In genomic region chr7:83810141-83811100, GRCm38 (mm10) we compare ENCODE assay signal across 9 mouse cellular contexts. TPM values are rescaled to one million over a fixed set of nuclear protein-coding genes. Genes with fewer than 3 reads are reported as not detected.
A peak's percentile ranks its signal among the peaks of the same experiment; 100 is the strongest.
DNase-seq lines count a peak whose midpoint lies in the region; ATAC-seq lines count a peak whose summit lies in the region.
"Had no signal": no experiment of that assay in that cellular context is flagged by ENCODE, and none has a peak within 500 bp of the region (broad histone marks: within the 10 kb centered on the region; RNA-seq: fewer than 3 reads in every experiment).

No protein-coding gene starts in this region.

- peak; percentile 56 for DNase-seq in cerebellum, adult 11-12 months
- no peak for DNase-seq in cerebellum, adult 11 months
- DNase-seq in cerebellum, postnatal 10 days = peak; percentile 43 to 52
- peak; percentile 54 to 83 for DNase-seq in kidney, postnatal 25 days
- peak; percentile 72 to 89 for DNase-seq in lung, postnatal 4 days
- DNase-seq in spleen, adult 18-20 months = no peak
- DNase-seq in spleen, adult 12 weeks (ENCODE audit: low spot score) = no peak

- H3K9ac ChIP-seq in heart, embryonic 13.5 days = 0 out of 2 replicates have a peak overlapping the region, but pooled peaks have one; percentile 16

- H3K4me1 ChIP-seq in heart, embryonic 13.5 days = peaks cover 67% of the 10 kb centered on the region

- H3K36me3 ChIP-seq in heart, embryonic 13.5 days = no peaks in the 10 kb centered on the region

- 21% methylated on average over 15 of the region's 15 CpGs for WGBS in heart, embryonic 13.5 days

- no peak for ATAC-seq in heart, embryonic 13.5 days (ENCODE audit: extremely low read depth, insufficient number of reproducible peaks, low FRiP score, low TSS enrichment)

- H3K9me3 ChIP-seq in heart, embryonic 13.5 days = no peaks in the 10 kb centered on the region

- H3K27me3 ChIP-seq in heart, embryonic 13.5 days (replicated peaks) = no peaks in the 10 kb centered on the region

- H3K4me2 ChIP-seq in heart, embryonic 13.5 days = peak overlapping the region; percentile 48

- peak overlapping the region; percentile 69 for H3K27ac ChIP-seq in heart, embryonic 13.5 days (replicated peaks)

- H3K4me3 ChIP-seq in heart, embryonic 13.5 days = no peak overlapping the region

RNA-seq across cellular contexts. Expression of gene Cfap161, which starts 15.7 kb away (rescaled TPM):
- polyA plus RNA-seq in heart, embryonic 13.5 days (2015; fragmentation: Nextera tagmentation; extraction: Ambion mirVana) = 4.0 and 4.4 TPM in 2 replicates
- polyA plus RNA-seq: C2C12 had no signal

Comparison
In these comparisons a context has a peak if more than half of its experiments do, and no peak if none do; other contexts are left out.
1. DNase-seq: peak in cerebellum, adult 11-12 months (single experiment), cerebellum, postnatal 10 days (2 of 2), kidney, postnatal 25 days (2 of 2) and lung, postnatal 4 days (2 of 2); none in cerebellum, adult 11 months (single experiment), spleen, adult 18-20 months (0 of 2) and spleen, adult 12 weeks (single experiment).